Mouse (Mus musculus) hematopoietic stem cell, adult 5-6 weeks (primary cell): ENCODE results near the gene Mrpl54. TPM values are rescaled to one million over a fixed set of nuclear protein-coding genes. Genes with fewer than 3 reads are reported as not detected.

Experiments used
- ATAC-seq, 2 experiments: fragments of 125-278 bp in 1 of 2; replicated peaks in 1 of 2; 2 replicates each; pipeline ENCODE4 v1.8.0; 2016 to 2017; ENCODE audit warnings: inconsistent platforms in 2 of 2, mild to moderate bottlenecking in 2 of 2, moderate number of reproducible peaks in 2 of 2, low read depth in 1 of 2, moderate TSS enrichment in 1 of 2; ENCODE audit not compliant: low FRiP score in 2 of 2, poor library complexity in 2 of 2, severe bottlenecking in 2 of 2, insufficient read depth in 1 of 2, low TSS enrichment in 1 of 2
- total RNA-seq: library from RNA; stranded (forward); fragments of 172-1452, 232-1000 nt; gene quantifications from 2 replicates; pipeline ENCODE4 v1.2.3, GENCODE M21; 2017

The Mrpl54 gene
- total RNA-seq, 1 experiment from 2014 or later, result 125 TPM

DNA sequence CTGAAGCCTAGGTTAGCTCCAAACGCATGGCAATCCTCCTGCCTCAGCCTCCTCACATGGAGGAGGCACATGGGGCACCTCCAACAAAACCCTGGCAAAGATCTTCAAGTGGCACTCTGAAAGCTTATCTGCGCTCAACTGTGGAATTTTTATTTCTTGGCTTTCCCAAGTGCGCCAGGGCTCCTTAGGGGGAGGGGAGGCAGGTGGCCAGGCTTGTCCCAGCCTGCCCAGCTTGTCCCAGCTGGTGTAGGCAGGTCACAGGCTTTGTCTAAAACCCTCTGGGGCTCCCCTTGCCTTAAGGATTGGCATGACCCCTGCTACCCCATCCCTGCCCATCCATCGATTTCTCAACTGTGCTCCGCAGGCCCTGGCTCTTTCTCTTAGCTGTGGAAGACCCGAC is 17.5 kb upstream of the Mrpl54 start:
- no peak for ATAC-seq

DNA sequence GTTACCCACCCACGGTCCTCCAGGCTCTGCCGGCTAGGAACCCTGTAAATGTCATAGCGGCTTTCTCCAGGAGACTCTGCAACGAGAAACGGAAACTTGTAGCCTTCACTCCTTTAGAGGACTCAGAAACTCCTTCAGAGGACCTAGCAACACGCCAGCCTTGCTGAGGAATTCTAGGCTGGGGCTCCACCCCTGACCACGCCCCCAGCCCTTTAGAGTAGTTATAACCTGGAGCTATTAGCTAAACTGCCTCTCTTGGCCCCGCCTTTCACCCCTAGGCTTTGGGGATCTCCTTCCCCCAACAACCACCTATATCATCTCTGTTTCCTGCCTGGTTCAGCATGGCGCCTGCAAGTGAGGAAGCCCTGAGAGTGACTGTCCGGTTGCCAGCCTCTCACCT is 12.8 kb upstream of the Mrpl54 start:
- no peak for ATAC-seq

GRCm38 (mm10) chr10:81277676-81278075 is 10.9 kb upstream of the Mrpl54 start:
- ATAC-seq, result no peak

GRCm38 (mm10) chr10:81273842-81274241 is 7.1 kb upstream of the Mrpl54 start:
- ATAC-seq, result no peak

DNA sequence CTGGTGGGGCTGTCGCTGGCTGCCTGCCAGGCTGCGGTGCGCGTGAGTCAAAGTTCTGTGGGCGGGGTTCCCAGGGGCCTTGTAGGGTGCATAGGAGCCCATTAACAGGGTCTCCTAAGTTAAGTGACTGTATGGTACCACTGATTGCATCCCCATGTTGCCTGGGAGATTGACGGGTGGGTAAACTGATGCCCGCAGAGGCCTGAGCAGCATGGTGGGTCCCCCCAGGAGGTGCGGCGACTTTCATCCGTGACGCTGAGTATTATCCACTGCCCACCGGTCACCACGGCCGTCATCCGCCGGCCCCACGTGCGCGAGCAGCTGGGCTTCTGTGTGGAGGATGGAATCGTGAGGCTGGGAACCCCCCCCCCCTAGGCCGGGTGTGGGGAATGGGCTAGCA is 5.6 kb upstream of the Mrpl54 start:
- ATAC-seq, result no peak

DNA sequence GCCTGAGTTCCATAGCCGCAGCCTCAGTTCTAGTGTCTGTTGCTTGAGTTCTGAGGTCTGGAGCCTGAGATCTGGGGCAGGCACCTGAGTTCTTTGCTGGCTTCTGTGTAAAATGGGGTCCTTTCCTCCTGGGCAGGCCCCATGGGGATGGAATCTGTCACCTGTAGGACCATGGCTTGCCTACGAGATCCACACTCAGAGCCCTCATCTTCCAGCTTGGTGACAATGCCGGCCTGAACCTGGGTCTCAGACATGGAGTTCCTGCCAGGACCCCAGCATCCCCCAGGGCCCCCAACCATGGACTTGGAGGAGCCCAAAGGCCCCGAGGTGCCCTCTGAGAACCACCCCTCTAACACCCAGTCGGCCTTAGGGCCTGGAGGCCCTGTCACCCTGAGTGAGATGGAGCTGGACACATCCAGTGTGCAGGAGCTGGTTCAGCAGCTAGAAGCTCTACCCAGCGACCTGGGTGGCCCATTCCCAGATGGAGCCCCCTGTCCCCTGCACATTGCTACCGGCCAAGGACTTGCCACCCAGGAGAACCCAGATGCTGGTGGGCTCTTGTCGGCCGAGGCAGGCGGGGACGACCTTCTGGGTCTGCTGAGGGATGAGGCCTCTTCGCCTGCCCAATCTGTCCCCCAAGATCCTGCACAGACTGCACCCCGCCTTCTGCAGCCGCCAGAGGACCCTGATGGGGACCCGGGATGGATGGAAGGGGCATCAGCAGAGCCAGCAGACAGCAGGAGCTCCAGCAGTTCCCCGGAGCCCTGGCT is 2.1 kb upstream of the Mrpl54 start:
- ATAC-seq, result no peak

- peak; percentile 25 to 47; a peak in 2 of 4 replicates for ATAC-seq
Observed at GRCm38 (mm10) chr10:81268056-81268455, 1.3 kb upstream of the Mrpl54 start.

DNA sequence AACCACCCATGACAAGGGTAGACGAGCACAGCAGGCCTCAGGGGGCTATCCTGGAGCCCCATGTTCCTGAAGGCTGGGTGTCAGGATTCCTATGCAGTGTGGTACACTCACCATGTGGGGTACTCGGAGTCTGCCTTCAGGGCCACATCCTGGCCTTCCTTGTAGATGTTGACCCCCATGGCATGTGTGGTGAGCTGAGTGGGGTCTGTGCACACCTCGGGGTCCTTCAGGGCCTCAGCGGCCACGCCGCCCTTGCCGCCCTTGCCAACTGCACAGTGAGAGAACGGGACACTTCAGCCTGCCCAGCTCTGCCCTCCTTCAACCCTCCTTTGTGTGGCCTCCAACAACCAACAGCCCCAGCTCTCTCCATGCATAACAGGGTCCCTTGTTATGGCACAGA is 1.2 kb downstream of the Mrpl54 start:
- no peak for ATAC-seq

DNA sequence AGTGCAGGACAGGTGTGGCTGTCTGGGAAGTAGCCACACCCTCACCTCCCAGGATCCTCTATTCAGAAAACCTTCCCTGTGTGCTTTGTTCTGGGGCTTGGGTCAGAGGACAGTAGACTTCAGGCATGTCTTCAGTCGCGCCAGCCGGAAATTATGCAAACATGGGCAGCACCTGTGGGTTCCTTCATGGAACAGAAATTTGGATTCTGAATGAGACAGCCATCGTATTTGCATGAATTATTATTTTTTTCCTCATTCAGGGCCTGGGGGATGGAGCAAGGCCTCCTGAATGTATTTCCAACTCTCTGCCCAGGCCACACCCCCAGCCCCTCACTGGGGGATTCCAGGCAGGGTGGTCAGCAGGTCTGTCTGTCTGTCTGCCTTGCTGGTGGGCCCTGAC is 5.7 kb downstream of the Mrpl54 start:
- no peak for ATAC-seq

DNA sequence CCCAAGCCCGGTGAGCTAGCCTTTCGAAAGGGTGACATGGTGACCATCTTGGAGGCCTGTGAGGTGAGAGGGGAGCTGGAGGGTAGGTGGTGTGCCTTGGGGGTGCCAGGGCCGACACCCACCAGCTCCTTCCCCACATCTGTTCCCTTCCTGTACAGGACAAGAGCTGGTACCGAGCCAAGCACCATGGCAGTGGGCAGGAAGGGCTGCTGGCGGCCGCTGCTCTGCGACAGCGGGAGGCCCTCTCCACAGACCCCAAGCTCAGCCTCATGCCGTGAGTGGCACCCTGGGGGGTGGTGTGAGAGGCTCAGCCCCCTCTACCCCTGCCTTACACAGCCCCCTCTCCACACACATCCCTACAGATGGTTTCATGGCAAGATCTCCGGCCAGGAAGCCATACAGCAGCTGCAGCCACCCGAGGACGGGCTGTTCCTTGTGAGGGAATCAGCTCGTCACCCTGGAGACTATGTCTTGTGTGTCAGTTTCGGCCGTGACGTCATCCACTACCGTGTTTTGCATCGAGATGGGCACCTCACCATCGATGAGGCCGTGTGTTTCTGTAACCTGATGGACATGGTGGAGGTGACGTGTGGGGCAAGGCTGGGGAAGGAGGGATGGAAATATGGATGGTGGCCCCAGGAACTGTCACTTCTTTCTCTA is 7.4 kb downstream of the Mrpl54 start:
- ATAC-seq, result no peak

DNA sequence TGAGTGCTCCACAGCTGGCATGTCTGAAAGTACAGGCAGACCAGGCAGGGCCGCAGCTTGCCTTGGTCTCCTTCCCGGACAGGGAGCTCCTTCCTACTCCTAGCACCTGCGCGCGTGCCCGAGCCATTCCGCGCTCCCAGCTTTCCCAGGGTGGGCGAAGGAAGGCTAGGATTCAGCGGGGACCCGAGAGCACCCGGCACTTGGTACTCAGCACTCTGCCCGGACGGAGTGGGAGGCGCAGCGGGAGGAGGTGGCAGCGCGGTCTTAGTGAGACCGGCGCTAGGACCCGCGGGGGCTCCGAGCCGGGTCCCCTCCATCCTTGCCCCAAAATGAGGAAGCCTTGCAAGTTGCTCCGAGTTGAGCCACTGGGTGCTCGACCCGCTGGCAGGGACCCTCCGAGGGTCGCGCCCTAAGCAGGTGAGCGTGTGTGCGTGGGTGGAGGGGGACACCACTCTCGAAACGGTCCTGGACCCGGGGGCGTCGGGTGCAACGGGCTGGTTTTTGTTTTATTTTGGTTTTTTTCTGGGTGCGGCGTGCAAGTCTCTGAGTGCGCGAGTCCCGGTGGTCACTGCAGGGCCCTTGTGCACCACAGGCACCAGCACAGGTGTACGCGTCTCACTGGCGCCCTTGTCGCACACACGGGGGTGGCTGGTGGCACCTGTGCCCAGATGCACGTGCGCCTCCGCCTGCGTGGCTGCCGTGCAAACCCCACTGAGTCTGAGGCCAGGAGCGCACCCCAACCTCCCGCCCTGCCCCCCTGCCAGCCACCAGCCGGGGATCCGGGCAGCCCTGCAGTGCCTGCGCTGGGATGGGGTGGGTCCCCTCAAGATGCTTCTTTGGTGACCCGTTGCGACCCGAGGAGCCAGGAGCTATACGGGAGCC is 9.3 kb downstream of the Mrpl54 start:
- peak; percentile 53 to 60 for ATAC-seq

- peak in 1 of 2 experiments; percentile 24; a peak in 1 of 4 replicates for ATAC-seq
Observed at GRCm38 (mm10) chr10:81254886-81255285, 11.8 kb downstream of the Mrpl54 start.

DNA sequence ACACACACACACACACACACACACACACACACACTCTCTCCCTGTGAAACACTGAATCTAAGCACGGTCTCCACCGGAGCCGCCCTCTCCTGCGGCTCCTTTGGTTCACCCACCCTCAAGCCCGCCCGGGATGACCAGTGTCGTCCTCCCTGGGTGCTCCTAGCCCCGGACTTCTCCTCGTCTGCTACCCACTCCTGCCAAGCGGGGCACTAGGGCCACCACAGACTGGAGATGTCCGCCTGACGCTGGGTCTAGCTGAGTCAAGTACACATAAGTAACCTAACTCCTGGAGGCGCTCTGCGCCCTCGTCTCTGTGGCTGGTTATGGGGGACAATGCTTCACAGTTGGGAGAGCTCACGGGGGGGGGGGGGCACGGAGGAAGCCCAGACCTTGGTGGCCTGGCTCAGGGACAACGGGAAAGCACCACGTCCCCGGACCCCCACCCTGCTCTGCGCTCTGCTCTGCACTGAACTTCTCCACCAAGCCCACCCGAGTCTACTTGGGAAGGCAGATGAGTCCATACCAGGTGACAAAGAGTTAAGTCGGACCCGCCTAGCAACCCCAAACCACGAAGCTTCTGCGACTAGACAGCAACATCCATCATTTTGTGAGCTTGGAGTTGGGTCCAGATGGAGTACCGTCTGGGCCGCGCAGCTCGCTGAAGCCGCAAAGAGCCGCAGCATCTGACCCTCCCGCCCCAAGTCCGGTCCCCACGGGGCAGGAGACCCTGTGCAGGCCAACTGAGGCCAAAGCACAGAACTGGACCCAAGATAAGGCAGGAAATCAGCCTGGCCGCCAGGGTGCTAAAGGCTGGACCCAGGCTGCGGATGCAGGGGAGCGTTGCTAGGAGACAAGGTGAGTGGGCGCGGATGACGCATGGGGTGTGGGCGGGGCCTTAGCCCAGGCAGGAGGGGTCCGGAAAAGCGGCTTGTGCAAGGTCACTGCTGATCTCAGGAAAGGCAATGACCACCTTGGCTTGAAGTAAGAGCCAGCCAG is 14.0 kb downstream of the Mrpl54 start, which contains the start of gene Matk:
Gene Matk, plus strand, starts transcription at position 512 of the 996 bp plus-strand sequence.
- peak in 1 of 2 experiments; percentile 44; a peak in 2 of 4 replicates for ATAC-seq

GRCm38 (mm10) chr10:81249442-81249841 is 17.3 kb downstream of the Mrpl54 start:
- no peak for ATAC-seq

DNA sequence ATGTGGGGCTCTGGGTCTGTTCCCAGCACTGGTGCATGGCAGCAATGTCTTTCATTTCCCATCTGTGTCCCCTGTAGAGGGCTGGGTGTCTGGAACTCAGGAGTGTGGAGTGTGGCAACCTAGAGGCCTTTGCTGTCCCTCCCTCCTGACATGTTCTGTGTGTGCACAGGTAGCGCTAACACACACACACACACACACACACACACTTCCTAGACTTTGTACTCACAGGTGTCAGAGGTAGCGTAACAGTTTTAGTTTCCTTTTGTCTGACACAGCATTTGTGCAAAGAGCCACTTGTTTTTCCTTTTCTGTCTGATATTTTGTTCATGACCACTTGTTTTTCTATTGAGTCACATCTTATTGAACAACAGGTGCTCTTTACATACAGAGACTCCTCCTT is 18.9 kb downstream of the Mrpl54 start:
- no peak for ATAC-seq

GRCm38 (mm10) chr10:81245166-81245565 is 21.6 kb downstream of the Mrpl54 start:
- no peak for ATAC-seq

DNA sequence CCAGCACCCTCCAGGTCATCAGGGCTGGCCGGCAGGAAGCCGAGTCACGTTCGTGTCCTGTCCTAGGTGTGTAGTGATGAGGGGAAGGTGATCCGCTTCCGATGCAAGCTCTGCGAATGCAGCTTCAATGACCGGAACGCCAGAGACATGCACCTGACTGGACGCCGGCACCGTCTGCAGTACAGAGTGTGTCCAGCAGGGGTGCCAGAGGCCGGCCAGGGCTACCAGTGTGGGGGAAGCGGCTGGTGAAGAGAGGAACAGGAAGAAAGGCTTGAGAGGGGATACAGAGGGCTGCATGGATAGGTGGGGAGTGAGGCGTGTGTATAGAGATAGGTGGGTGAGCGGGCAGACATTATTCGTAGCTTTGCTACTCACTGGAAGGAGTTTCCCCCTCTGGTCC is 22.1 kb downstream of the Mrpl54 start:
- peak; percentile 86 to 95 for ATAC-seq
